7 mouse cellular contexts compared by ENCODE assay signal in genomic region chr5:124432398-124433012, GRCm38 (mm10). TPM values are rescaled to one million over a fixed set of nuclear protein-coding genes. Genes with fewer than 3 reads are reported as not detected.
DNase-seq lines count a peak whose midpoint lies in the region; ATAC-seq and TF ChIP-seq lines count a peak whose summit lies in the region.

No protein-coding gene starts in this region.

- no peak overlapping the region for H3K4me2 ChIP-seq in forebrain, postnatal 0 days (ENCODE audit: low read depth)
- no peak overlapping the region for H3K4me2 ChIP-seq in hindbrain, embryonic 15.5 days
- no peak overlapping the region for H3K4me2 ChIP-seq in lung, embryonic 16.5 days (ENCODE audit: low read depth, low read length)

- no peaks in the 10 kb centered on the region for H3K27me3 ChIP-seq in MEL (ENCODE audit: control insufficient read depth in 1 of 2, insufficient read depth in 2 of 2, low read length in 2 of 2)
- H3K27me3 ChIP-seq in forebrain, postnatal 0 days (ENCODE audit: insufficient read depth, low read length), result no peaks in the 10 kb centered on the region
- no peaks in the 10 kb centered on the region for H3K27me3 ChIP-seq in hindbrain, embryonic 15.5 days
- no peaks in the 10 kb centered on the region for H3K27me3 ChIP-seq in lung, embryonic 16.5 days (ENCODE audit: control insufficient read depth, insufficient read depth, low read depth, low read length)

- no peaks in the 10 kb centered on the region for H3K9me3 ChIP-seq in MEL (replicated peaks; ENCODE audit: insufficient read depth, low read length)
- H3K9me3 ChIP-seq in forebrain, postnatal 0 days (ENCODE audit: low read length), result no peaks in the 10 kb centered on the region
- H3K9me3 ChIP-seq in hindbrain, embryonic 15.5 days, result no peaks in the 10 kb centered on the region
- no peaks in the 10 kb centered on the region for H3K9me3 ChIP-seq in lung, embryonic 16.5 days (ENCODE audit: control insufficient read depth, low read length)

- peak; percentile 88 for TF ChIP-seq RAD21 in MEL (IDR thresholded peaks at IDR 0.05; ENCODE audit: low read depth, low read length)

- peak; percentile 80 for DNase-seq in MEL (ENCODE audit: low read depth, low spot score)
- DNase-seq in brain, embryonic 14.5 days (ENCODE audit: low read depth), result peak; percentile 81
- DNase-seq in forebrain, postnatal 0 days, result peak; percentile 81
- DNase-seq in layer of hippocampus, adult 9-11 months, result peak; percentile 78
- peak; percentile 76 for DNase-seq in right cerebral cortex, adult 18-20 months

- TF ChIP-seq CTCF in MEL (IDR thresholded peaks at IDR 0.05 in 2 of 3, conservative IDR thresholded peaks at IDR 0.05 in 1 of 3; ENCODE audit: control insufficient read depth in 1 of 3, insufficient read depth in 1 of 3, low read depth in 2 of 3, low read length in 3 of 3, poor library complexity in 1 of 3, severe bottlenecking in 1 of 3), result peak; percentile 46 to 88 (median 81)
- peak; percentile 67; the same call in 1 of the 2 replicates for TF ChIP-seq CTCF in brain, embryonic 14.5 days (IDR thresholded peaks at IDR 0.05; ENCODE audit: borderline replicate concordance, extremely low read depth, insufficient read depth, insufficient read length)
- peak; percentile 88 for TF ChIP-seq CTCF in forebrain, postnatal 0 days (IDR thresholded peaks at IDR 0.05; ENCODE audit: low read depth)

- TF ChIP-seq EP300 in MEL (IDR thresholded peaks at IDR 0.05; ENCODE audit: low read depth in 1 of 2, low read length in 2 of 2), result no peak

- H3K9ac ChIP-seq in MEL (ENCODE audit: control insufficient read depth, low read depth, low read length, poor library complexity, severe bottlenecking), result no peak overlapping the region
- H3K9ac ChIP-seq in forebrain, postnatal 0 days, result no peak overlapping the region
- H3K9ac ChIP-seq in hindbrain, embryonic 15.5 days, result no peak overlapping the region
- no peak overlapping the region for H3K9ac ChIP-seq in lung, embryonic 16.5 days (ENCODE audit: low read length)

- H3K36me3 ChIP-seq in MEL (ENCODE audit: control insufficient read depth in 1 of 2, insufficient read depth in 2 of 2, low read length in 2 of 2), result no peaks in the 10 kb centered on the region
- H3K36me3 ChIP-seq in forebrain, postnatal 0 days (ENCODE audit: insufficient read depth), result no peaks in the 10 kb centered on the region
- no peaks in the 10 kb centered on the region for H3K36me3 ChIP-seq in hindbrain, embryonic 15.5 days
- no peaks in the 10 kb centered on the region for H3K36me3 ChIP-seq in lung, embryonic 16.5 days (ENCODE audit: control insufficient read depth, insufficient read depth, low read length)

- no peaks in the 10 kb centered on the region for H3K4me1 ChIP-seq in MEL (ENCODE audit: control insufficient read depth in 1 of 2, insufficient read depth in 2 of 2, low read length in 2 of 2)
- H3K4me1 ChIP-seq in forebrain, postnatal 0 days (ENCODE audit: insufficient read depth), result no peaks in the 10 kb centered on the region
- no peaks in the 10 kb centered on the region for H3K4me1 ChIP-seq in hindbrain, embryonic 15.5 days (replicated peaks)
- H3K4me1 ChIP-seq in lung, embryonic 16.5 days (replicated peaks; ENCODE audit: control insufficient read depth, insufficient read depth, low read length), result no peaks in the 10 kb centered on the region

- no peak overlapping the region for H3K27ac ChIP-seq in MEL (ENCODE audit: control insufficient read depth, low read depth, low read length)
- H3K27ac ChIP-seq in forebrain, postnatal 0 days (ENCODE audit: low read depth, low read length), result no peak overlapping the region
- no peak overlapping the region for H3K27ac ChIP-seq in hindbrain, embryonic 15.5 days (replicated peaks)
- H3K27ac ChIP-seq in lung, embryonic 16.5 days (ENCODE audit: low read length), result no peak overlapping the region

- ATAC-seq in forebrain, postnatal 0 days, result peak; percentile 92
- ATAC-seq in hindbrain, embryonic 15.5 days (ENCODE audit: low FRiP score, low read depth), result 0 out of 2 replicates have a peak, but pooled peaks have one; percentile 48
- ATAC-seq in lung, embryonic 16.5 days (ENCODE audit: low read depth), result peak; percentile 75; the same call in 1 of the 2 replicates

- no peak overlapping the region for H3K4me3 ChIP-seq in MEL (ENCODE audit: control insufficient read depth in 1 of 2, insufficient read depth in 1 of 2, low read depth in 2 of 2, low read length in 2 of 2)
- no peak overlapping the region for H3K4me3 ChIP-seq in forebrain, postnatal 0 days (ENCODE audit: low read depth, low read length)
- H3K4me3 ChIP-seq in hindbrain, embryonic 15.5 days, result no peak overlapping the region
- H3K4me3 ChIP-seq in lung, embryonic 16.5 days (ENCODE audit: low read length), result no peak overlapping the region

- H3K79me2 ChIP-seq in MEL (ENCODE audit: control insufficient read depth, insufficient read depth, low read length, poor library complexity), result no peaks in the 10 kb centered on the region

- TF ChIP-seq POLR2A in MEL (IDR thresholded peaks at IDR 0.05; ENCODE audit: control insufficient read depth in 1 of 2, insufficient read depth in 1 of 2, low read depth in 1 of 2, low read length in 2 of 2, poor library complexity in 1 of 2), result no peak
- TF ChIP-seq POLR2A in brain, embryonic 14.5 days (IDR thresholded peaks at IDR 0.05; ENCODE audit: borderline replicate concordance, extremely low read depth, insufficient read depth, insufficient read length, poor library complexity, severe bottlenecking), result no peak

TF ChIP-seq in MEL, 35 proteins besides CTCF, POLR2A, EP300 and RAD21 (continues in another document):
- TF ChIP-seq MAX (IDR thresholded peaks at IDR 0.05; ENCODE audit: low read length) (no peak), POLR2AphosphoS2 (IDR thresholded peaks at IDR 0.05; ENCODE audit: low read length) (no peak), MAFK (IDR thresholded peaks at IDR 0.05; ENCODE audit: borderline replicate concordance, low read depth, low read length) (no peak), SIN3A (IDR thresholded peaks at IDR 0.05; ENCODE audit: low read length) (peak; percentile 57; the same call in 1 of the 2 replicates), NELFE (IDR thresholded peaks at IDR 0.05; ENCODE audit: low read depth, low read length) (no peak), MYB (IDR thresholded peaks at IDR 0.05; ENCODE audit: low read depth, low read length) (no peak), SMC3 (IDR thresholded peaks at IDR 0.05; ENCODE audit: low read depth, low read length) (peak; percentile 80), ZC3H11A (IDR thresholded peaks at IDR 0.05; ENCODE audit: low read depth, low read length) (peak; percentile 70), CHD1 (IDR thresholded peaks at IDR 0.05; ENCODE audit: low read depth, low read length) (no peak), BHLHE40 (IDR thresholded peaks at IDR 0.05; ENCODE audit: borderline replicate concordance, low read depth, low read length) (0 out of 2 replicates have a peak, but pooled peaks have one; percentile 11), NRF1 (IDR thresholded peaks at IDR 0.05; ENCODE audit: insufficient read depth, low read depth, low read length, poor library complexity, severe bottlenecking) (no peak), ZNF384 (IDR thresholded peaks at IDR 0.05; ENCODE audit: low read depth, low read length) (peak; percentile 49; the same call in 1 of the 2 replicates), MYC (IDR thresholded peaks at IDR 0.05; ENCODE audit: low read depth, low read length) (peak; percentile 58; the same call in 1 of the 2 replicates)

RNA-seq across cellular contexts. Expression of gene Sbno1, which starts 6.7 kb away (rescaled TPM):
- 38.8 and 39.3 TPM in 2 replicates for total RNA-seq in MEL (2012; rRNA removed)
- polyA plus RNA-seq in MEL (2012; ENCODE audit: insufficient read depth in 1 of 2, insufficient read length in 2 of 2, low read depth in 1 of 2, low replicate concordance in 2 of 2, missing spikeins in 1 of 2), result 100 to 1,000 TPM in 1 of 2 experiments, 10 to 100 TPM in 1; 32.4 to 500 TPM
- 42.1 and 53.2 TPM in 2 replicates for polyA plus RNA-seq in brain, embryonic 14.5 days (2012; rRNA removed)
- 41.7 and 52.1 TPM in 2 replicates for total RNA-seq in forebrain, postnatal 0 days (2014; rRNA removed)
- polyA plus RNA-seq in forebrain, postnatal 0 days (2015; fragmentation: Nextera tagmentation; extraction: Ambion mirVana), result 44.1 and 70.4 TPM in 2 replicates
- 84.9 and 93.0 TPM in 2 replicates for polyA plus RNA-seq in hindbrain, embryonic 15.5 days (2015; fragmentation: Nextera tagmentation; extraction: Ambion mirVana)
- 80.8 and 81.2 TPM in 2 replicates for polyA plus RNA-seq in lung, embryonic 16.5 days (2015; fragmentation: Nextera tagmentation; extraction: Ambion mirVana)

RNA-seq across cellular contexts. Expression of gene Kmt5a, which starts 7.2 kb away (rescaled TPM):
- total RNA-seq in MEL (2012; rRNA removed), result 104 and 110 TPM in 2 replicates
- polyA plus RNA-seq in MEL (2012; ENCODE audit: insufficient read depth in 1 of 2, insufficient read length in 2 of 2, low read depth in 1 of 2, low replicate concordance in 2 of 2, missing spikeins in 1 of 2), result 100 to 1,000 TPM in 1 of 2 experiments, 10 to 100 TPM in 1; 88.6 to 243 TPM
- polyA plus RNA-seq in brain, embryonic 14.5 days (2012; rRNA removed), result 69.9 and 70.8 TPM in 2 replicates
- total RNA-seq in forebrain, postnatal 0 days (2014; rRNA removed), result 43.4 and 45.0 TPM in 2 replicates
- 21.2 and 23.6 TPM in 2 replicates for polyA plus RNA-seq in forebrain, postnatal 0 days (2015; fragmentation: Nextera tagmentation; extraction: Ambion mirVana)
- polyA plus RNA-seq in hindbrain, embryonic 15.5 days (2015; fragmentation: Nextera tagmentation; extraction: Ambion mirVana), result 42.0 and 49.3 TPM in 2 replicates
- polyA plus RNA-seq in lung, embryonic 16.5 days (2015; fragmentation: Nextera tagmentation; extraction: Ambion mirVana), result 31.3 and 32.2 TPM in 2 replicates

RNA-seq across cellular contexts. Expression of gene Rilpl2, which starts 45.7 kb away (rescaled TPM):
- 12.1 and 13.4 TPM in 2 replicates for total RNA-seq in MEL (2012; rRNA removed)
- 10 to 100 TPM in 1 of 2 experiments, not detected in 1; 14.3 TPM for polyA plus RNA-seq in MEL (2012; ENCODE audit: insufficient read depth in 1 of 2, insufficient read length in 2 of 2, low read depth in 1 of 2, low replicate concordance in 2 of 2, missing spikeins in 1 of 2)
- polyA plus RNA-seq in brain, embryonic 14.5 days (2012; rRNA removed), result 22.7 and 24.4 TPM in 2 replicates
- total RNA-seq in forebrain, postnatal 0 days (2014; rRNA removed), result 37.9 and 38.2 TPM in 2 replicates
- 39.4 and 41.2 TPM in 2 replicates for polyA plus RNA-seq in forebrain, postnatal 0 days (2015; fragmentation: Nextera tagmentation; extraction: Ambion mirVana)
- polyA plus RNA-seq in hindbrain, embryonic 15.5 days (2015; fragmentation: Nextera tagmentation; extraction: Ambion mirVana), result 28.8 and 29.1 TPM in 2 replicates
- polyA plus RNA-seq in lung, embryonic 16.5 days (2015; fragmentation: Nextera tagmentation; extraction: Ambion mirVana), result 29.4 and 32.7 TPM in 2 replicates

RNA-seq across cellular contexts. Expression of gene Snrnp35, which starts 50.4 kb away (rescaled TPM):
- total RNA-seq in MEL (2012; rRNA removed), result 11.7 and 12.2 TPM in 2 replicates
- 10 to 100 TPM in 1 of 2 experiments, not detected in 1; 18.3 TPM for polyA plus RNA-seq in MEL (2012; ENCODE audit: insufficient read depth in 1 of 2, insufficient read length in 2 of 2, low read depth in 1 of 2, low replicate concordance in 2 of 2, missing spikeins in 1 of 2)
- polyA plus RNA-seq in brain, embryonic 14.5 days (2012; rRNA removed), result 9.4 and 13.8 TPM in 2 replicates
- total RNA-seq in forebrain, postnatal 0 days (2014; rRNA removed), result 15.9 and 16.0 TPM in 2 replicates
- polyA plus RNA-seq in forebrain, postnatal 0 days (2015; fragmentation: Nextera tagmentation; extraction: Ambion mirVana), result 16.6 and 17.7 TPM in 2 replicates
- polyA plus RNA-seq in hindbrain, embryonic 15.5 days (2015; fragmentation: Nextera tagmentation; extraction: Ambion mirVana), result 20.3 and 22.1 TPM in 2 replicates
- polyA plus RNA-seq in lung, embryonic 16.5 days (2015; fragmentation: Nextera tagmentation; extraction: Ambion mirVana), result 23.0 and 25.6 TPM in 2 replicates
